Mouse (Mus musculus): Measurements from ENCODE around the gene Olfr1359. TPM values are rescaled to one million over a fixed set of nuclear protein-coding genes. Genes with fewer than 3 reads are reported as not detected.
"Not testable (repeated sequence)": the region's sequence is repeated elsewhere in the genome, so short reads cannot be mapped to it uniquely, and the experiment has no call there.

The Olfr1359 gene
- polyA plus RNA-seq, 1 experiment from 2014 or later: not detected

DNA sequence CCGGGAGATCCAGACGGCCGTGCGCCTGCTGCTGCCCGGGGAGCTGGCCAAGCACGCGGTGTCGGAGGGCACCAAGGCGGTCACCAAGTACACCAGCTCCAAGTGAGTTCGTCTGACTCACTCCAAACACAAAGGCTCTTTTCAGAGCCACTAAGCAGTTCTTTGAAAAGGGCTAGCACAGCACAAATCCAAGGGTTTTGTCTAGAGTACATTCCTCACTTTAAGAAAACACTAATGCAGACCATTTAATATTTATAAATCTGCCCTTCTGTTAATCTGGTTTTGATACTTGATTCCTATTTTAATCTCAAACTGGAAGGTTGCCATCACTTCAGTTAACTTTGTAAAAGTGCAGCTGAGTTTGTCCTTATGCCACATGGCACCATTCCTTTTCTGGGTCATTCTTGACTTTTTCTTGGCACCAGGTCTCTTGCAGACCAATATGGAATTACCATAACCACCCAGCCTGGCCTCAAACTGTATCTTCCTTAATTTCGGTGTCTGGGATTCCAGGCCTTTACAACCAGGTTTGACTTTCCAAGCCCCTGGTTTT lies 24.5 kb downstream of the Olfr1359 start:
- DNase-seq (ENCODE audit: low spot score) (peak; percentile 59), ATAC-seq (peak; percentile 25)
- H3K4me1 ChIP-seq (ENCODE audit: control insufficient read depth, insufficient read depth, low read length): peaks cover 22% of the 10 kb centered on the region
- peak overlapping the region; percentile 56 for H3K4me2 ChIP-seq (ENCODE audit: low read length)
- peak overlapping the region; percentile 66 for H3K9ac ChIP-seq (ENCODE audit: low read length)
- WGBS: under 1% methylated on average over 11 of the region's 11 CpGs
- no peaks in the 10 kb centered on the region for H3K27me3 ChIP-seq (replicated peaks; ENCODE audit: control insufficient read depth, insufficient read depth, low read length)
- H3K36me3 ChIP-seq (ENCODE audit: control insufficient read depth, insufficient read depth, low read length): no peaks in the 10 kb centered on the region
- no peaks in the 10 kb centered on the region for H3K9me3 ChIP-seq (replicated peaks; ENCODE audit: control insufficient read depth, low read length)
- H3K27ac ChIP-seq (ENCODE audit: low read depth, low read length): peak overlapping the region; percentile 88
- H3K4me3 ChIP-seq (ENCODE audit: low read depth, low read length): peak overlapping the region; percentile 28

DNA sequence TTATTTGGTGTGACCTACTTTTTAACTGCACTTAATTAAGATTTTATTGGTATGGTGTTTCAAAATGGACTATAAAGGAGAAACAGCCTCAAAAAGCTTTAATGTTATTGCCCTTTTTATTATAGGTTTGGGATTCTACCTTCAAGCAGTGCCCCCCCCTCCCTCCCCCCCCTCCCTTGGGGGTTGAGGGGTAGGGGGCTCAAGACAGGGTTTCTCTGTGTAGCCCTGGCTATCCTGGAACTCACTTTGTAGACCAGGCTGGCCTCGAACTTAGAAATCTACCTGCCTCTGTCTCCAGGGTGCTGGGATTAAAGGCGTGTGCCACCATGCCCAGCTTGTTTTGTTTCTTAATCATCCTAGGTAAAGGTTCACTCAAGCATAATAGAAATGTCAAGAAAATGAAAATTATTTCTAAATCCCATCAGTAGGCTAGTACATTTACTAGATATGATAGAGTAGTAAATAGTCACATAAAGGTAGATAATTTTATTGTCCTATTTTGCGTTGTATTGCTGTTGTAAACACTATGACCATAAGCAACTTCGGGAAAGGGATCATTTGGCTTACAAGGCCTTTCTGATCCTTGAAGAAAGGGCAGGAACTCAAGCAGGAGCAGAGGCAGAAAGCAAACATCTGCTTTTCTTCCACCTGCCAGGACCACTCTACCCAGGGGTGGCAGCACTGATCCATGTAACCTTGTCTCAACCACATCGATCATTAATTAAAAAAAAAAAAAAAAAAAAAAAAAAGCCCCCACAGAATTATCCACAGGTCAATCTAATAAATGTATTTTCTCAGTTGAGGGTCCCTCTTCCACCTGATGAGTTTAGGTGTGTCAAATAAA lies 25.3 kb downstream of the Olfr1359 start:
- Histone ChIP-seq H3K27ac (ENCODE audit: low read depth, low read length) (peak overlapping the region; percentile 88; the same call in 1 of the 2 replicates), H3K9ac (ENCODE audit: low read length) (peak overlapping the region; percentile 66), H3K9me3 (replicated peaks; ENCODE audit: control insufficient read depth, low read length) (no peaks in the 10 kb centered on the region), H3K4me2 (ENCODE audit: low read length) (peak overlapping the region; percentile 56), H3K4me1 (ENCODE audit: control insufficient read depth, insufficient read depth, low read length) (peaks cover 27% of the 10 kb centered on the region), H3K4me3 (ENCODE audit: low read depth, low read length) (no peak overlapping the region), H3K36me3 (ENCODE audit: control insufficient read depth, insufficient read depth, low read length) (no peaks in the 10 kb centered on the region), H3K27me3 (replicated peaks; ENCODE audit: control insufficient read depth, insufficient read depth, low read length) (no peaks in the 10 kb centered on the region)
- DNase-seq (ENCODE audit: low spot score) (no peak), ATAC-seq (no peak)
- WGBS: 20% methylated on average over 5 of the region's 5 CpGs

DNA sequence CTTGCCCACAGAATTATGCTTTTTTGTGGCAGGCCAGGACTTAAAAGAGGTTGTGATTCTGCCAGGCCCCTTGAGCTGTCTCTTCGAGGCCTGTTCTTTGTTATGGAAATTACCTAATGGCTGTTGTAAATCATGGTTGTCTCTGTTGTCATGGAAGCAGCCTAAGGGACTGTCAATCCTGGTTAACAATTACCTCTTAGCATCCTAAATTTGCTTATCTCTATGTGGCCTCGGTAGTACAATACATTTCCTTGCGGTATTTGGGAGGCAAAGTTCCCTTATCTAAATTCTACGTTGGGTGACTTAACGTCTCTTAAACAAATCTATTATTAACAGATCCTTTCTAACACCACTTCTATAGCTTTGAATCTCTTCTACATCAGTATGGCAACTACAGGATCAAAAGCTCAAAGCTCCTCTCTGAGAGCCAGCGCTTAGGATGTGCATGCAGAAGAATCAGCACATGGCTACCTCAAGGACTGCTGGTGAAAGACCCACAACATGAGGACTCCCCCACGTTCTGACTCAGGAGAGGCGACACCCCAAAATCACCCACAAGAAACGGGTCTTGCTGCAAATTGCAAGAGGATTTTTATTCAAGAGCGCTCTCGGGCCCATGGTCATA lies 30.1 kb downstream of the Olfr1359 start:
- no peak overlapping the region for H3K4me2 ChIP-seq (ENCODE audit: low read length)
- H3K9me3 ChIP-seq (replicated peaks; ENCODE audit: control insufficient read depth, low read length): no peaks in the 10 kb centered on the region
- peaks cover 7% of the 10 kb centered on the region; the same call in 1 of the 2 replicates for H3K4me1 ChIP-seq (ENCODE audit: control insufficient read depth, insufficient read depth, low read length)
- H3K27ac ChIP-seq (ENCODE audit: low read depth, low read length): peak overlapping the region; percentile 27; the same call in 1 of the 2 replicates
- H3K27me3 ChIP-seq (replicated peaks; ENCODE audit: control insufficient read depth, insufficient read depth, low read length): no peaks in the 10 kb centered on the region
- DNase-seq (ENCODE audit: low spot score) (peak; percentile 66), ATAC-seq (peak; percentile 75)
- no peak overlapping the region for H3K9ac ChIP-seq (ENCODE audit: low read length)
- H3K4me3 ChIP-seq (ENCODE audit: low read depth, low read length): no peak overlapping the region
- 28% methylated on average over 11 of the region's 11 CpGs for WGBS
- H3K36me3 ChIP-seq (ENCODE audit: control insufficient read depth, insufficient read depth, low read length): no peaks in the 10 kb centered on the region

DNA sequence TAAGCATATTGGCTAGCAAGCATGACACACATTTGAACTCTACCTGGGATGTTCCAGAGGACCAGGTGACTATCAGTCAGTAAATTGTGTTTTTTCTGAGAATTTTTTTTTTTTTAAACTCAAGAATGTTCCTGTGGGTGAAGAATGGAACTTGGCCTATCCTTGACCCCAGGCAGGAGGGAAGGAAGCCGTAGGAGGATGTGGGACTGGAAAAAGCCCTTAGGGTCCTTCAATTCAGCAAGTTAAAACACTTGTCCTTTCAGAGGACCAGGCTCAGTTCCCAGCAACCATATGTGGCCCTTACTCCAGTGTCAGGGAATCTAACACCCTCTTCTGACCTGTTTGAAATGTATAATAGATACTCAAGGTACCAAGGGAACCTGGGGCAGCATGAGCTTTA lies 31.6 kb downstream of the Olfr1359 start:
- no peak for ATAC-seq
- Histone ChIP-seq H3K4me2 (ENCODE audit: low read length) (no peak overlapping the region), H3K9me3 (replicated peaks; ENCODE audit: control insufficient read depth, low read length) (no peaks in the 10 kb centered on the region), H3K27ac (ENCODE audit: low read depth, low read length) (no peak overlapping the region), H3K36me3 (ENCODE audit: control insufficient read depth, insufficient read depth, low read length) (no peaks in the 10 kb centered on the region), H3K4me1 (ENCODE audit: control insufficient read depth, insufficient read depth, low read length) (peaks cover 7% of the 10 kb centered on the region; the same call in 1 of the 2 replicates), H3K9ac (ENCODE audit: low read length) (no peak overlapping the region), H3K4me3 (ENCODE audit: low read depth, low read length) (no peak overlapping the region), H3K27me3 (replicated peaks; ENCODE audit: control insufficient read depth, insufficient read depth, low read length) (no peaks in the 10 kb centered on the region)
- 69% methylated on average over 1 of the region's 1 CpGs for WGBS
- DNase-seq (ENCODE audit: low spot score): no peak

DNA sequence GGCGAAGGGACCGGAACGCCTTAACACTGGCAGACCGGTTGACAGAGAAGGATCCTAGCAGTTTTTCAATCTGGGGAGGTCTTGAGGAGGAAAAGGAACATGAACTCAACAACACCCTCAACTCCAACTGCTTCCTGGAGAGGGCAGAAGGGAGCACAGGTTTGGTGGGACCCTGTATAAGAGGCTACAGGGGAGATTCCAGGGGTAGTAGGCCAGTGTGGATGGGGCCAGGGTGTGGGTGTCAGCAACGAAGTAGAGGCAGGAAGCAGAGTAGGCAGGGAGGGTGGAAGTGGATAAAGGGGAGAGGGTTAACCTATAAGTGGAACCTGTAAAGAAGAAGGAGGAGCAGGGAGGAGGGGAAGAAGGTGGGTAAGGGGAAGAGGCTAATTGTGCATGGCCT lies 35.6 kb downstream of the Olfr1359 start:
- Histone ChIP-seq H3K27ac (ENCODE audit: low read depth, low read length) (peak overlapping the region; percentile 97), H3K4me2 (ENCODE audit: low read length) (no peak overlapping the region), H3K4me1 (ENCODE audit: control insufficient read depth, insufficient read depth, low read length) (peaks cover 11% of the 10 kb centered on the region), H3K27me3 (replicated peaks; ENCODE audit: control insufficient read depth, insufficient read depth, low read length) (no peaks in the 10 kb centered on the region), H3K36me3 (ENCODE audit: control insufficient read depth, insufficient read depth, low read length) (no peaks in the 10 kb centered on the region), H3K9me3 (replicated peaks; ENCODE audit: control insufficient read depth, low read length) (no peaks in the 10 kb centered on the region), H3K4me3 (ENCODE audit: low read depth, low read length) (no peak overlapping the region), H3K9ac (ENCODE audit: low read length) (no peak overlapping the region)
- ATAC-seq (no peak; the same call in 1 of the 2 replicates), DNase-seq (ENCODE audit: low spot score) (no peak)
- 66% methylated on average over 5 of the region's 5 CpGs for WGBS

DNA sequence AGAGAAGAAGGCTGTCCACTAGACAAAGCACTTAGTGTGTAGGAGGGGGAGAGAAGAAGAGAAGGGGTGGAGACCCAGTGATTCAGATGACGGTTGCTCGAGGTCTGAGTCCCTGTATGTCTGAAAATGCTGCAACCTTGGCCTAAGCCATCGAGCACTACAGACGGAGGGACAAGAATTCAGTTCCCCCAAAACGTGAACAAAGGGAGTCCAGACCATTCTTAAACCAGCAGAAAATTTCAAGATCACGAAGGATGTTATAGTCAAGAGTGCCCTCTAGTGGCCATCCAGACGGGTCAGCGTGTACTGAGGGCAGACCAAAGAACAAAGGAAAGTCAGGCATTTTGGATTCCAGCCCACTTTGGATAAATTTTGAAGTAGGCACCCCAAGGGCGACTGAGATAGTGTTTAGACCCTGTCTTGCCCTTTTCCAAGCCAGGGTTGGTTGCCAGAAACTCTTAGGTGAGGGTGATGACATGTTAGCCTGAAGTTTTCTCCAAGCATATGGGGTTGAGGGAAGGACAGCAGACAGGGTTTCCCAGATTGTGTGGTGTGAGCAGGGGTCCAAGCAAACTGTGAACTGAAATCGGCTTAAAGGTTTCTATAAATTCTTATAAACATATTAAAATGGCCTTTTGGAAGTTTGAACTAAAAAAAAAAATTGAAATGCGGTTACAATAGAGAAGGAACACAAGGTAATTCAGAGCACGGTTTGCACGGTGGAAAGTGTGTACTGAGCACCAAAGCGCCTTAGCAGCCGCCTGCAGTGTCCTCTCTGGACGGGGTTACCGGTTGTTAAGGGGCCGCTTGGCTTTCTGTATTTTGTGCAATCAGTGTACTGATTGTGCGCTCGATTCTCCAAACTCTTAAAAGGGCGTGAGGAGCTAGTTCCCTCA lies 36.3 kb downstream of the Olfr1359 start:
- peak; percentile 76 for ATAC-seq
- Histone ChIP-seq H3K27ac (ENCODE audit: low read depth, low read length) (peak overlapping the region; percentile 97), H3K36me3 (ENCODE audit: control insufficient read depth, insufficient read depth, low read length) (no peaks in the 10 kb centered on the region), H3K27me3 (replicated peaks; ENCODE audit: control insufficient read depth, insufficient read depth, low read length) (no peaks in the 10 kb centered on the region), H3K4me2 (ENCODE audit: low read length) (peak overlapping the region; percentile 68), H3K9ac (ENCODE audit: low read length) (peak overlapping the region; percentile 76), H3K4me1 (ENCODE audit: control insufficient read depth, insufficient read depth, low read length) (peaks cover 11% of the 10 kb centered on the region), H3K9me3 (replicated peaks; ENCODE audit: control insufficient read depth, low read length) (no peaks in the 10 kb centered on the region), H3K4me3 (ENCODE audit: low read depth, low read length) (peak overlapping the region; percentile 48)
- DNase-seq (ENCODE audit: low spot score): peak; percentile 97
- WGBS: under 1% methylated on average over 21 of the region's 21 CpGs

DNA sequence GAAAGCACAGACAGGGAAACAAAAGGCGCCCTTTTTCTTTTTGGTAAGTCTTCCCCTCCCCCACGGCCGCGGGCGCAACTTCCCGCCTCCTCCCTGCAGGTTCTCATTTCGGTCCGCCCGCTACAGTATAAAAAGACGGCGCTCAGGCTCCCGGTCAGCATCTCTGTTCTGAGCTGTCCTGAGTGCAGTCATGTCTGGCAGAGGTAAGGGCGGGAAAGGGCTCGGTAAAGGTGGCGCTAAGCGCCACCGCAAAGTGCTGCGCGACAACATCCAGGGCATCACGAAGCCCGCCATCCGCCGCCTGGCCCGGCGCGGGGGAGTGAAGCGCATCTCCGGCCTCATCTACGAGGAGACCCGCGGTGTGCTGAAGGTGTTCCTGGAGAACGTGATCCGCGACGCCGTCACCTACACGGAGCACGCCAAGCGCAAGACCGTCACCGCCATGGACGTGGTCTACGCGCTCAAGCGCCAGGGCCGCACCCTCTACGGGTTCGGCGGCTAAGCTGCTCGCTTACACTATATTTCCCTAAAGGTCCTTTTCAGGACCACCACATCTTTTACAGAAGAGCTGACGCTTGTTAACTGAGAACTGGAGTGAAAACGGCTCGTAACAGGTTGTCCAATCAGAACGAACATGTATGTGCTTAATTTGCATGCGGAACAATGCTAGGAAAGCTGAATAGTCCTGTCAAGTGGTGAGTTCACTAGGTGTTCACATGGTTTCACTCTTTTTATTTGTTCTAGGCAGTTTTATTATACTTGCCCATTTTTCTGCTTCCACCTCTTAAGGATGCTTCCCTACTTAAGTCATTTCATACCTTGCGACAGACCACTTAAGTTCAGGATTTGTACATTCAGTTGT lies 37.2 kb downstream of the Olfr1359 start, which contains the start of gene Hist1h4j:
Hist1h4j (plus strand) TSS at position 159 of the 862 bp plus-strand sequence.
- peak; percentile 92 for ATAC-seq
- peaks cover 11% of the 10 kb centered on the region for H3K4me1 ChIP-seq (ENCODE audit: control insufficient read depth, insufficient read depth, low read length)
- not testable (repeated sequence) for H3K27me3 ChIP-seq (replicated peaks; ENCODE audit: control insufficient read depth, insufficient read depth, low read length); H3K36me3 ChIP-seq (ENCODE audit: control insufficient read depth, insufficient read depth, low read length); H3K9me3 ChIP-seq (replicated peaks; ENCODE audit: control insufficient read depth, low read length)
- peak within 1 kb of the TSS; percentile 48 for H3K4me3 ChIP-seq (ENCODE audit: low read depth, low read length)
- peak within 1 kb of the TSS; percentile 76 for H3K9ac ChIP-seq (ENCODE audit: low read length)
- peak within 1 kb of the TSS; percentile 97 for H3K27ac ChIP-seq (ENCODE audit: low read depth, low read length)
- DNase-seq (ENCODE audit: low spot score): peak; percentile 95
- 0% methylated on average over 37 of the region's 56 CpGs for WGBS
- peak within 1 kb of the TSS; percentile 68 for H3K4me2 ChIP-seq (ENCODE audit: low read length)

Measured in forebrain, embryonic 14.5 days (tissue).